Mouse (Mus musculus) layer of hippocampus, adult 11-12 months (tissue): ENCODE results near the gene Fah.

Source experiments
- DNase-seq: peaks from one replicate; pipeline ENCODE4 v3.0.0; 2022; ENCODE audit warnings: low spot score

Fah gene

DNA sequence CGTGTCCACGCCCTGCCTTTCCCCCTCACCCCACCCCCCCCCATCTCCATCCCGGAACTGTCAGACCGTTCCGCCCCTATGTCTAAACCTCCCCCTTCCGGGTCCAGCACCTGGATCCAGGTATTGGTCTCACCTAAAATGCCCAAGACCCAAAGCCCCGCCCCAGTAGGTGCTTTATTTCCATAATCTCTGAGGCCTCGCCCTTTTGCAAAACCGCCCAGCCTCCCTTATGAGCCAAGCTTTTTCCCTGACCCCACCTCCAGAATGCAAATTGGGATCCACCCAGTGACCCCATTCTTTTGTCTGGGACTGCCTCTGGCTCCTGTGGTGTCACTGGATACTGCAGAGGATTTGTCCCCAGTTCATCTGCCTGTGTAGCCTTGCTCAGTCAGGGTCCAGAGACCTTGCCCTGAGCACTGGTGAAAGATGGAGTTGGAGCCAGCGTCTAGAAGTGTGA lies at the start of gene Fah:
TSS of gene Fah (minus strand) at position 430 of the 457 bp plus-strand sequence.
- peak; percentile 39 for DNase-seq

DNA sequence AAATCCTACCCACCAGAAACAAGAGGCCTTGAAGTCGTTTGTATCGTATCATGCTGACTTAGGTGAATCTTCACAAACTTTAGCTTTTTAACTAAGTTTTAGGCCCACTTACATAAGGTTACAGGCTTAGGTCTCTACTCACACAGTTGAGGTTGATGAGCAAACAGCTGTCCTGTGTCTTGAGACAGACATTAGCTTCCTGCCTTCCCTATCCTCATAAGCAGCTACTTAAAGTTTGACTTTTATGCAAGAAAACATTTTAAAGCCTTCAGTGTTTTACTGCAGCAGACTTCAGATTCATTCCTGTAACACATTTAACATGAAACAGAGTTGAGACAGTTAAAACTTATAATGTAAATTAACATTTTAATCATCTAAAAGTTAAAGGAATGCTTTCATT lies 46.2 kb upstream of the Fah start:
- no peak for DNase-seq

DNA sequence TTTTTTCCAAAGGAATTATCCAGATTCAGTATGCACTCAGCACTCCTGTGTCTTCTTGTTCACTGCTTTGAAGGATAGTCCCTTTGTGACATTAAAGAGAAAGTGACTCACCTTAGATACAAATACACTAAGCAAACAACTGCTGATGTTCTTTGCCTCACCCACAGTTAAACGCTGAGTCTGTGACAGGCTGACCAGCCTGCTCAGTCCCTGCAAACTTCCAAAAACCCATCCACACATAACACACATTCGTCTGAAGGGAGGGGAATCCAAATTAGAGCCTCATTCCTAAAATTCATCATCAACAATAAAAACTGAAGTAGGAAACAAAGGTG lies 45.4 kb upstream of the Fah start:
- DNase-seq: no peak

DNA sequence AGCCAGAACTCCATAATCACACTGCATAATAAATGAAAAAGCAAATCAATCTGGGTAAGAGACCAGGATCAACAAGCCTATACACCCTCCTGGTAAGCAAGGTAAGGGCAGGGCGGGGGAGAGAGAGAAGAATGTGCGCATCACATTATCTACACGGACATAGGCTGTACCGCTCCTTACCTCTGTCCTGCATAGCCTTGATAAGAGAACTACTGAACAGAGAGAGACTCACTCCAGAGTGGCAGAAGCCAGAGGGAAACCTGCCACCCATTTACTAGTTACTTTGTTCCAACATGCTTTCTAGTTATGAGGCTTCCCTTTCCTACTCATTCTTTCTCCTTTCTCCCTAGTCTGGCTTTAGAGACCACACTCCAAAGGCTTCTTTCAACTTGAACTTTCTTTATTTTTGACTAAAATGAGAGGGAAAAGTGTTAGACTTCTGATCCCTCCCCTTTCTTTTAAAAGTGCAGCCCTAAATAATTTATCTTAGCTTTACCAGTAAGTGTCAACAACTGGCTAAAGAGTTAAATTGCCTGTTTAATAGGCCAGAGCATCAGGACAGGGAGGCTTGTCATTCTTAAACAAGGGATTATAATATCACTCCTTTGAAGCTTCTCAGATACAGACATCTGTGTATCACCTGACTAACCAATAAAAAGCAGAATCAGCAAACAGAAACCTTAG lies 44.9 kb upstream of the Fah start:
- DNase-seq: no peak

DNA sequence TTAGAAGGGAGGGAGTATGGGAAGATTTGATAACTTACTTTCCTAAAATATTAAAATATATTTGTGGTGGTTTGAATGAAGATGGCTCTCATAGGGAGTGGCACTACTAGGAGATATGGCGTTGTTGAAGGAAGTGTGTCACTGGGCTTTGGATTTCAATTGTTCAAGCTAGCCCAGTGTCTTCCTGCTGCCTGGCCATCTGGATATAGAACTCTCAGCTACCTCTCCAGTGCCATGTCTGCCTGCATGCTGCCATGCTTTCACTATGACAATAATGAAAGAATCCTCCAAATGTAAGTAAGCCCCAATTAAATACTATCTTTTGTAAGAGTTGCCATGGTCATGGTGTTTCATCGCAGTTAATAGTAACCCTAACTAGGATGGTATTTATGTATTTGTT lies 42.5 kb upstream of the Fah start:
- DNase-seq: no peak

DNA sequence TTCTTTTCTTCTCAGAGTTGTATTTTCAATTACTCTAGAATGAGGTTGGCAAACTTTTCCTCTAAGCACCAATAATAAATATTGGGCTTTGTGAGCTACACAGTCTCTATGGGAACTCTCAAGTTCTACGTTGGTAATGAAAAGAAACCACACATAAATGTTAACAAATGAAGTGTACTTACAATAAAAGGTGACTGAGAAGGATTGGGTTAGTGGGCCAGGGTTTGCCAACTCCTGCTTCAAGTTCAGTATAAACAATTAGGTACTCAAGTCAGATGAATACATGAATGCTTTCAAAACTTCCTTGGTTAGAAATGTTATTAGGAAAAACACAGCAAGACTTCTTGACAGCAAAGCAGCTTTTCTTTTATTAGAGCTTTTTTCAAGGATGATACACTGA lies 39.7 kb upstream of the Fah start:
- DNase-seq: no peak

DNA sequence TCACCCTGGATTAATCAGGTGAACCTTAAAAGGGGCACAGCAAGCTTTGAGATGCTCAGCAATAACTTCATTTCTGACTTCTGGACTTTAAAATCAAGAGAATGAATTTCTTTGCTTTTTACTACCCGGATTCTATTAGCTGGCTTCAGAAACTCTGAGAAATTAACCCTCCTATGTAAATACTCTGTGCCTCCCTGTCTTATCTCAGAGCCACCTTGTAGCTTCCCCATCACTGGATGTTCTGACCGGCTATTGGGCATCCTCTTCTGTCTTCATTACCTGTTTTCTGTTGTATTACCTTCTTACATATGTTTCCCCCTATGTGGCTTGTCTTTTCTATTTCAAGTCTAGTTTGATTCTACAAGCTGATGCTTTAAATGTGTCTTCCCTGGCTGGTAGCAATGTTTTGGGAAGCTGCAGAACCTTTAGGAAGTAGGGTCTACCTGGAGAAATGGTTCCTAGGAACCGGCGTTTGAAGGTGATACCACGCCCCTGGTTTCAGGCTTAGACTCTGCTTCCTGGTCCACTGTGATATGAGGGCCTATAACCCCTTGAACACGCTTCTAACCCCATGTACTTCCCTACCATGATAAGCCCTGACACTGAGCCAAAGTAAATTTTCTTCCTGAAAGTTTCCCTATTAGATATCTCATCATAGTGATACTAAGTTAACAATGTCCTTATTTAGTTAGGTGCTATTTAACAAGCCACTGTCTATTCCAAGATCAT lies 36.9 kb upstream of the Fah start:
- DNase-seq: no peak

DNA sequence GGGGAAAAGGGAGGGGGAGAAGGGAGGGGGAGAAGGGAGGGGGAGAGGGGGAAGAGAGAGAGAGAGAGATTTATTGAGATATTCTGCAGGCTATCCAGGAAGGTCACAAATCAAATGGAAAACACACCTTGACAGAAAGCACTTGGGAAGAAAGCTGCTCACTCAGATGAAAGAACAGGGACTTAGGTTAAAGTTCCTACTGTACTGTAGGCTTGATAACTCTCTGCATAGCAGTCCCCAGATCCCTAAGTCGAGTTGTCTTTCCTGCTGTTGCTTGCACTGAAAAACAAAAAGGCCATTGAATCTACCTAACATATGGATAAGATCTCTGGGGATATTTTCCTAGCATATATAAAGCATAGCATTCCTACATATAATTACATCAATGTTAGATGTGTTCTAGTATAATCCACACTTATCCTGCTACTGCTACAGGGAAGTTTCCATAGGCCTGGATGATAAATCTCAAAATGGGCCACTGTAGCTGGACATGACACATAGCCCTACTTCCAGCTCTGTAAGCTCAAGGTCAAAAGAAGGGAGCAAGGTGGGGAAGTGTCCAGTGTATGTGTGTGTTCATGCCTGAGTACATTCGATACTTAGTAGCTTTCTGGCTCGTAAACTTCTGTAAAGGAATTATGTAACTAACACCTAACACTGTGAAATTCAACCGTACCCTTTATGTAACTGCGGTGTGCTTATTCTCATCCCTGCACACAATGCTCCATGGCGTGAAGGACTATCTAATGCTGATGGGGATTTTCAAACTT lies 35.8 kb upstream of the Fah start:
- no peak for DNase-seq

DNA sequence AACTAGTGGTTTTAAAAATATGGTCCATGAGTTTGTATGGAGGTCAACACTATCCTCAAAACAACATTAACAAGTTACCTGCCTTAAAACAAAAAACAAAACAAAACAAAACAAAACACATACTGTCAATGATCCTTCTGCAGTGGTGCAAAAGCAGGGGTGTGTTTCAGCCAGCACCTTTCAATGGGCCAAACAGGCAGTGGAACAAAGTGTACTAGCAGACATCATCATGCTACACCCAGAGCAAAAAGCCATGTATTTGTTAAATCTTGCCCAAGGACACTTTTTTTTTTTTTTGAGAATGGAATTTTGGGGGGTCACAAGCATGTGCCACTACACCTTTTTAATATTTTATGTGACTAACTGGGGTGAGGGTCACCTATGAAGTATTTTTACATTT lies 30.4 kb upstream of the Fah start:
- DNase-seq: no peak

DNA sequence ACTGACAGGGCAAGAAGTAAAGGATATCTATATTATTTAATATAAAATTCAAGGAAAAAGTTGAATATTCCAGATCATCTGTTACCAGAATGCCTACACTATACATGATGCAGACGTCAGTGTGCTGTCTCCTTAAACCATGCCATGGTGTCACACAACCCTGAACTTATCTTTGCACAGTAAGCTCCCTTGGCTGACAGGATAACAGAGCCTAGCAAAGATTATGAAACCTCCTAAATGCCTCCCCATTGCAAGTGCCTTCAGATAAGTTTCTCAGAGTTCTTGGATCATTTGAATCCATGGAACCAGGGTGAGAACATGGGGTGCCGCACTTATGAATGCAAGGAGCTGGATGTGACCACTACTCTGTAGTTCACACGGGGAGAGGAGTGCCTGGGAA lies 25.4 kb upstream of the Fah start:
- no peak for DNase-seq

DNA sequence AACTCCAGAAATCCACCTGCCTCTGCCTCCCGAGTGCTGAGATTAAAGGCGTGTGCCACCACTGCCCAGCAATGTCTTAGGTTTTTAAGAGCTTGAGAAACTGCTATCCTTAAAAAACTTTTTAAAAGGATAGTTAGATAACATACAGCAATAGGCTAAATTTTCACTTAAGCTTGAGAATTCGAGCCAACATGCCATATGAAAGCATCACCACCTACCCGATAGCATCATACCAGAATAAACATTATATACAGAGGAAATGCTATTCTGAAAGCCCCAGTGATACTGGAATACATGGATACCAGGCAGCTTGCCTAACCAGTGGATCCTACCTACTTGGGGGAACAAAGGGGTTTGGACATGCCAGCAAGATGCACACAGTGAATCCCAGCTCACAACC lies 17.2 kb upstream of the Fah start:
- no peak for DNase-seq

DNA sequence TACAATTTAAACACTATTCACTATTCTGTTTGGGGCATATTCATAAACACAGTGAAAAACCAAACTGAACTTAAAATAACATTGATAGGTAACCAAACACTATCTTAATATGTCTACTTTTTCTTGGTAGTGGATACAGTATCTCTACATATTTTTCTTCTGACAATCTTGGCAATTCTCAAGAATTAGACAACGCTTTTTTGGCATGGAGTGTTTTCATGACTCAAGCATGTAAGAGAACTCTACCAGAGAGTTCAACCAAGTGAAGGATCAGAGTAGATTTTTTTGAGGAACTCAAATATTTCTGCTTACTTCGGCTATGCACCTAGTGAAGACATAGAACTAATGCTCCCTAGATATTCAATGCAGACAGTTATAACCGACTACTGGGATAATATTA lies 14.4 kb upstream of the Fah start:
- DNase-seq: no peak

DNA sequence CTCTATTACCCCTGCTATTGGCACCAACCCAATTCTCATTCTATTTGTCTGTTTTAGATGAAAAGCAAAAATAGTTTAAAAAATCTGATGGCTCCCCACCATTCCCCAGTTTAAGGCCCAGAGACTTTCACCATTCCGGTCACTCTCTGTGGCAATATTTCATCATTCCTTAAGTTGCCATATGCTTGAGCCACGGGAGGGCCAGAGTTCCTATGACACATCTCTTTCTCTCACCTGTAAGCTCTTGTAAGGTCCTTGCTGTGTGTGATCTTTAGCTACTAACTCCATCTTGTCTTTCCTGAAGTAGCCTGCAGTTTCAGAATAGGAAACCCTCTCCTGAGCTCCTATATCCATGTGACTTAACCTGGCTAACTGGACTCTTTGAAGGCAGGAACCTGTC lies 12.4 kb upstream of the Fah start:
- no peak for DNase-seq

DNA sequence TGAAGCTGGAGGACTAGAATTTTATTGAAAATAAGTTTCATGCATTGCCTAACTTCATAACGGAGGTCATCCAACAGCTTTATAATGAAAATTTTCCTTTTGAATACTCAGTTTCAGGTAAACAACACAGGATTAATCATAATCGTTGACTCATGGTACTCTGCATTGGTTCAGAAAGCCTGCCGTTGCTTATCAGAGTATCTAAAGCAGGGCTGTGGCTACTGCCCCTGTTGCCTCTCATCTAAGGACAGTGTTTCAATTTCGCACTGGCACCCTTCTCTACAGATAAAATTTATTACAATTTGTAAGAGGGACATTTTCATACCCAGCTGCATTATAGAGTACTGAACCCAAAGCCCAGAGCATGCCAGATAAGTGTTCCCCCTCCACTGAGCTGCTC lies 5.9 kb upstream of the Fah start:
- DNase-seq: no peak

DNA sequence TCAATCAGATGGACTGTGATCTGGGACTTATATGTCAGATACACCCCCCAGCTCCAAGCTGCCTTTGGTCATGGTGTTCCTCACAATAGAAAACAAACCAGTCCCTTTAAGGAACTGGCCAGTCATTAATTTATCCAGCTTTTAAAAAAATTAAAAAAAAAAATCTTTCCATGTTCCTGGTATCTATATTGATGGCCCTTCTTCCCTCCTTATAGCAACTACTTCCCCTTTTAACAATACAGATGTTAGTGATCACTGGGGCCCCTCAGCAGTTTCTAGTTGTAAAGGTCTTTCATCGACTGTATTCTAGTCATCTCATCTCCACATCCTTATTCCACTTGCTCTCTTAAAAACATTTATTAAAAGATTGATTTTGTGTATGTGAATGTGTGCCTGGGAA lies 5.1 kb upstream of the Fah start:
- no peak for DNase-seq

DNA sequence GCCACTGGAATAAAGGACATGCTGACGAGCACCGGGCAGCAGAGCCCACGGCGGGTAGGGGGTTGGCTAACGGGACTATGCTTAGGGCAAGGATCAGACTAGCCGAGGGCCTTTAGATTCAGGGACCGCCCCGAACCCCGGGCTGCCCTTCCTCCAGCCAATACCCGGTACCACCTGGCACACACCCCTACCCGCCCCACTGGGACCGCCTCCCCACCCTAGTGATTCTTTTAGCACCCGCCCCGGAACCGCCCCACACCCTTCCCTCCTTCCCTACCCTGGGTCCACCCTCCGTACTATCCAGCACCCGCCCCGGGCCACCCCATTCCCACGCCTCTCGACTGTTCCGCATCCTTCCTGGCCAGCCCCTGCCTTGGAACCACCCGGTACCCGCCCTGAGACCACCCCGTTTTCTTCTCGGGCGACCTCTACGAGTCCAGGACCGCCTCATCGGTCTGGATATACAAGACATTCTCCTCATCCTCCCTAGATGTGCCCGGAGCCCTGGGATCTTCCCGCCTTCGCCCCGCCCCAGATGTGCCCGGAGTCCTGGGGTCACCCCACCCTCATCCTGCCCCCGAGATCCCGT lies 724 bp downstream of the Fah start:
- DNase-seq: peak; percentile 87

DNA sequence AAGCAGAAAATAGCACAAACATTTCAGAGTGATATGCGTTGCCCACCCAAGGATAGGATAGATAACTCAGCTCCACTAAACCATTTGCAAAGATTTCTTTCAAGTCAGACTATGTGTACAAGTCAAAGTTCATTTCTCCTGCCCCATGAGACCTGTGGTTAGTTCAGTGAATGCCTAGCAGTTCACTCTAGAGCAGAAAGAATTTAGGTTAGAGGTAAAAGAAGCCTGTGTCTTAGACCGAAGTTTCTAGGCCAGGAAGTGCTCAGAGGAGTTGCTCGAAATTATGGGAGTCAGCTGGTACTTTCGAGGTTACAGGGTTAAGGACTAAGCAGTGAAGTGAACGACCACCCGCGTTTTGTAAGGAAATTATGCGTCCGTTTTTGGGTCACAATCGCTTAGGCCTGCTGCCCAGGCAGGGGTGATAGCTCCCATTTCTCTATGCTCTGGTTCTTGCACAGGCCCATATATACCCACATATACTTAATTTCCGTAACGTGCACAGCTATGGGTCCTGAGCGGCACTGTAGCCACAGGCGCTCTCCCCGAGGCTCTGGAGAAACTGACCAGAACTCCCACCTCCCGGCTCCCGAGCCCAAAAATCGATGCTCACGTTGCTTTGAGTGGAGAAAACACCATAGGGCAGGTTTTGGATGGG lies 1.4 kb downstream of the Fah start:
- no peak for DNase-seq

DNA sequence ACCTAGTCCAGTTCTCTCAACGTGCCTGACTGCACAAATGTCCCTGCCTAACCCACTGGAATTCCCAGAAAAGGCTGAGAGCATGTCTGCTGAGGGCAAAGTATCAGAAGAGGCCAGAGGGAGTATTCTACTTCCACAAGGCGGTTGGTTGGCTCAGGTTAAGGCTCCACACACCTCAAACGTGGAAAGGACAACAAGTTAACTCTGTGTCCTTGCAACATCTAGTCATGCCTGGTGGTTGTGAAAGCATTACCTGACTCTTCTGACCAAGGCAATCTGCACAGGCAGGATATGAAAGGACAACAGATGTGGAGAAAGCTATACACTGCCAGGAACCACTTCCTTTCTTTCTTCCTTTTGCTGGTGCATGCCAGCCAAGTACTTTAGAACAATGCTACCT lies 2.0 kb downstream of the Fah start:
- DNase-seq: no peak

DNA sequence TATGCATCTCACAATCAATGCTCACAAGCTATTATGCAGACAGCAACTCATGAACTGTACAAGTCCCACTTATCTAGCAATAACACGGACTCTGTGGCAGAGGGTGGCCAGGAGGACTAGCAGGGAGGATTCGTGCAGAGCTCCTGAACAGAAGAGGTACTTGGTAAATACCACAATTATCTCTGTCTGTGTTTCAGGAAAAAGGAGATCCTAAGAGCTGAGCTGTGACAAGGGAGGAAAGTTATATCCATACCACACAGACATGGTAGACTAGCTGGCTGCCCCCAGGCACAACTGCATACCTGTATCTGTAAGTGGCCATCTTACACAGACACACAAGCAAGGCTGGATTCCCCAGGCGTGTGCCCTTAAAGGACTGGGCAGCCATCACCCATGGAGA lies 5.2 kb downstream of the Fah start:
- DNase-seq: no peak

DNA sequence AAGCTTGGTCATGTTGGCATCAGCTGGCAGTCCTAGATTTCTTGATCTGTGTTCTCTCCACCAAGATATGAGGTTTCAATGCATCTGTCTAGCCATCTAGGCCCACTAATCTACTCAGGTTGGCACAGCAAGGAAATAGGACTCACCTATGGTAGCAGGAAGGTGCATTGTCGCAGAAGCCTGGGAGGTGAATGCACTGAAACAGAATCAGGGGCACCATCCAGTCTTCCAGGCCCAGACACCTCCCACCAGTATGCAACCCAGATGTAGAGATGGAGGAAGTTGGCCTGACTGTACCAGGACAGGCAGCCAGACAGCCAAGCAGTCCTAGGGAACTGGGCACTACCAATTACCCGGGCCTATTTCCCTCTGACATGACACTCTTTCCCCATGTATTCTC lies 5.9 kb downstream of the Fah start:
- no peak for DNase-seq

DNA sequence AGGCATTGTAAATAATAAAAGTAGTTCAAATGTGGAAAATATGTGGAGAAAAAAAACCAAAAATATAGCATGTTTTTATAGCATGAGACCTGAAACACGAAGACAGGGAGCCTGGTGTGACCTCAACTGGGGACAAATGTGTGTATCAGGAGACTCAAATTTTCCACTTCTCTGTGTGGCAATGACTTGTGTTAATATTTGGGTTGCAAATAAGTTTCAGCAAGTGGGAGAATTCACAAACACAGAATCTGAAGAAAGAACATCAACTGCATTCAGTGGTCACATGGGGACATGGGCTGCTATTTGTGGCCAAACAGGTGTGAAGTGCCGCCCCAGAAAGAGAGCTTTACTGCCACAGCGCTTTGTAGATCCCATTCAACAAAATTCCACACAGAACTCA lies 9.9 kb downstream of the Fah start:
- no peak for DNase-seq

DNA sequence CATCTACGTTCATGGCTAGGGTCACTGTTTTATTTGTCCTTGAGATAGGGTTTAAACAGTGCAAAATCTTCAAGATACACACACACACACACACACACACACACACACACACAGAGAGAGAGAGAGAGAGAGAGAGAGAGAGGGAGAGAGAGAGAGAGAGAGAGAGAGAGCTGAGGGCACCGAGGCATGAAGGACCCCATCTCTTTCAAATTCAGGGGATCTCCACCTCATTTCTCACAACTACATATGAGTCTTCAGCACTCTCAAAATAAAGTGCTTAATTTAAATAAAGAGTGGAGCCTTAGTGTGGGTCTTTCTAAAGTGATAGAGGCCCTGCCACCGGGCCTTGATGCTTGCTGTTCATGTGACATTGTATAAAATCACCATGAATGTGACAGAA lies 10.5 kb downstream of the Fah start:
- no peak for DNase-seq

DNA sequence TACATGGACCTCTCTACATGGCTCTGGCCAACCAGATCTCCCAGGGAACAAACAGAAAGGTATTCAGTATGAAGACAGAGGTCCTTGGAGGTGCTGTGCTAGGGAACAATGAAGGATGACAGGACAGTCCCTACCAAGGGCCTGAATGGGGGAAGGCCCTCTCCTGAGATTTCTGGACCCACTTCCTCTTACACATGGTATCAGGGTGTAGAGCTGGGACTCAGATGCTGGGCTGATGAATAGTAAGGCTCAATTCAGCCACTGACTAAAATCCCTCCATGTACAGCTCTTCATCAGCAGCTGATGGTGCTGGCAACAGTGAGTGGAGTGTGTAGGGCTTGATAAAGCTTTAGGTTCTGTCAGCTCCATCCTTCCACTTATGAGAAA lies 11.6 kb downstream of the Fah start:
- no peak for DNase-seq
